Mouse (Mus musculus) brain, adult 10 weeks (tissue): ENCODE results near the gene Arglu1. TPM values are rescaled to one million over a fixed set of nuclear protein-coding genes. Genes with fewer than 3 reads are reported as not detected.

Experiments
- polyA plus RNA-seq: library from polyadenylated mRNA; stranded (reverse); fragments of 350-450 nt; fragmentation: Illumina TruSeq; extraction: RNeasy Lipid Tissue Mini Kit (QIAGEN cat#74804); gene quantifications from one replicate; pipeline ENCODE4 v1.2.3, GENCODE M21; 2015; ENCODE audit warnings: low read depth, low replicate concordance

Gene Arglu1
- 99.6 TPM for polyA plus RNA-seq

DNA sequence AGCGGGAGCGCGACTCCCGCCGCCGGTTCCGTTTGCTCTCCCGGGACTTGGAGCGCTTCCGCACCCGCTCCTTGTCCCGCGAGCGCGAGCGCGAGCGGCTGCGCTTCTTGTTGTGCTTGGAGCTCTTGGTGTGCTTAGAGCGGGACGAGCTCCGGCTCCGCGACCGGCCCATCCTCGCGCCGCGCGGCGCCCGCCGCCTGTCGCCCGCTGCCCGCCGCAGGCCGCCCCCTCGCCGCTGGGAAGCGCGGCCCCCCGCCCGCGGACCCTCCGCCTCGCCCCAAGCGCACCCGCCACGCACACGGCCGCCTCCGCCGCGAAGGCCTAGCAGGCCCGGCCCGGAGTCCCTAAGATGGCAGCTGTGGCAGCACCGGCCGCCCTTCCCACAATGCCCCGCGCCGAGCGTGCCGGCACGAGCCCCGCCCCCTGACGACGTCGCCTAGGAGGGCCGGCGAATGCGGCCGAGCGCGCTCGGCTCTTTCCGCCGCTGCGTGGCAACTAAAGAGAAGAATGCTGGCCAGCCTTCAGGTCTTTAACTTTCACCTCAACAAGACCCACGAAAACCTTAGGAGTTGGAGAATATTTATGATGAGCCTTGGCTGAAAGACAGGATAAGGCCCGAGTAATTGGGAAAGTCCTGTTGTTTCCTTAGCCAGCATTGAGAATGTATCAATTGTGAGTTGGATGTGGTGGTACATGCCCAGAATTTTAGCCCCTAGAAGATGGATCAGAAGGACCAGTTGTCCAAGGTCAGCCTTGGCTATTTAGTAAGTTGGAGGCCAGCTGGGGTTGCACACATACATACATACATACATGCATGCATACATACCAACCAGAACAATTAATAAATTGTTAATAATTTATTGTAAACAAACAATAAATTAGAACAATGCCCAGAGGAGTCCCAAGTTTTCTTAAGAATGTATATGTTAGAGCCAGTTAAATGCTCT, at the start of gene Arglu1:
TSS of gene Arglu1 (minus strand) at position 376 of the 947 bp plus-strand sequence.

DNA sequence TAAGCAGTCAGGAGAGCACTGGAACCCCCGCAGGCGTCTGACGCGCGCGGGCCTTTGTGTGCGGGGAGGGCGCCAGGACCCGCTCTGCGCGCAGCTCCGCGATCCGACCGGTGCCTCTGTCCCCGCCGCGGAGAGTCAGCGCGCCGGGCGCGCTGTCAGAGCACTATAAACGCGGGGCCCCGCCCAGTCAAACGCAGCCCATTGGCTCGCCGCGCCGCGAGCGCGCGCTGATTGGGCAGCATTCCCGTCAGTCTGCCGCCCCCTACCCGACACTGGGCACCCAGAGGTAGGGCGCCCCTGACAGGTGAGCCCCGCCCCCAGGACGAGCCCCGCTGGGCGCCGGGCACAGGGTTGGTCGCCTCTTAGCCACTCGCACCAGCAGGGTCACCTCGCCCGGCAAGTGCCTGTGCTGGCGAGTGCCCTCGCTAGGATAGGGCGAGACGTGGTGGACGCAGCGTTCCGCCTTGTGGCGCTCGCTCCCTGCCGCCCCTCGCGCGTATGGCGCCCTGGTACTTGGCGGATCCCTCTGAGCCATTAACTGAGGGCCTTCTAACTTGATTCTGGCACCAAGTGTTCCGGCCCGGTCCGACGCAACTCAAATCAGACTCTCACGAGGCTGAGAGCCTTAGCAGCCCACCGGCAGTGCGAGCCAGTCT, 29.1 kb downstream of the Arglu1 start, which contains the start of gene Efnb2:
TSS of gene Efnb2 (minus strand) at position 140 of the 656 bp plus-strand sequence.

Other genes with a start within 250 kb of the Arglu1 start
- 21.8 TPM for gene Efnb2, start 29.3 kb downstream of the Arglu1 start, polyA plus RNA-seq